Mouse (Mus musculus) naive thymus-derived CD4-positive, alpha-beta T cell, adult 2 months (primary cell): ENCODE results near the gene Kdm4c.
"Not testable (repeated sequence)": the region's sequence is repeated elsewhere in the genome, so short reads cannot be mapped to it uniquely, and the experiment has no call there.

Source experiments
- DNase-seq: peaks from one replicate; pipeline ENCODE4 v3.0.0-alpha.2; 2011; ENCODE audit warnings: low read depth

Kdm4c gene

GRCm38 (mm10) chr4:74312858-74313257 lies 70.6 kb downstream of the Kdm4c start:
- DNase-seq, result no peak

GRCm38 (mm10) chr4:74315388-74315787 lies 73.1 kb downstream of the Kdm4c start:
- DNase-seq, result no peak

GRCm38 (mm10) chr4:74319313-74319712 lies 77.0 kb downstream of the Kdm4c start:
- DNase-seq, result no peak

- DNase-seq, result no peak
These were observed 115.2 kb downstream of the Kdm4c start for GRCm38 (mm10) chr4:74357479-74357878.

- DNase-seq, result no peak
These were observed 118.0 kb downstream of the Kdm4c start for GRCm38 (mm10) chr4:74360274-74360673.

GRCm38 (mm10) chr4:74386583-74386982 lies 144.3 kb downstream of the Kdm4c start:
- DNase-seq, result no peak

- DNase-seq, result no peak
These were observed 150.9 kb downstream of the Kdm4c start for GRCm38 (mm10) chr4:74393162-74393561.

- no peak for DNase-seq
These were observed 154.3 kb downstream of the Kdm4c start for GRCm38 (mm10) chr4:74396562-74396961.

GRCm38 (mm10) chr4:74401617-74402313 lies 159.5 kb downstream of the Kdm4c start:
- not testable (repeated sequence) for DNase-seq

GRCm38 (mm10) chr4:74408731-74409130 lies 166.4 kb downstream of the Kdm4c start:
- DNase-seq, result no peak

GRCm38 (mm10) chr4:74419794-74420193 lies 177.5 kb downstream of the Kdm4c start:
- DNase-seq, result no peak
